Mouse (Mus musculus) forebrain, embryonic 14.5 days (tissue): ENCODE data around the gene Uck1. TPM values are rescaled to one million over a fixed set of nuclear protein-coding genes. Genes with fewer than 3 reads are reported as not detected.

Experiments used
- ATAC-seq: fragments of 200-750 bp; cut with Nextera tagmentation; 2 replicates; pipeline ENCODE4 v1.8.0; 2017; ENCODE audit warnings: mild to moderate bottlenecking, moderate library complexity
- DNase-seq: peaks from one replicate; pipeline ENCODE4 v3.0.0-alpha.2; 2015; ENCODE audit warnings: low spot score
- H3K27ac ChIP-seq: fragments of 300-500 bp; sonication (generic); 2 replicates; pipeline ENCODE4 v1.5.1; 2014; ENCODE audit warnings: low read depth, mild to moderate bottlenecking, control low read depth, low read length, moderate library complexity
- H3K27me3 ChIP-seq: fragments of 300-500 bp; sonication (generic); replicated peaks from 2 replicates; pipeline ENCODE4 v1.6.1; 2014; ENCODE audit warnings: low read length, control low read depth, mixed read lengths; ENCODE audit not compliant: control insufficient read depth, insufficient read depth
- H3K36me3 ChIP-seq: fragments of 300-500 bp; sonication (generic); 2 replicates; pipeline ENCODE4 v1.6.1; 2014; ENCODE audit warnings: low read length, control low read depth; ENCODE audit not compliant: control insufficient read depth, insufficient read depth
- H3K4me1 ChIP-seq: fragments of 300-500 bp; sonication (generic); 2 replicates; pipeline ENCODE4 v1.6.1; 2014; ENCODE audit warnings: antibody characterized with exemption, low read length, control low read depth; ENCODE audit not compliant: control insufficient read depth, insufficient read depth
- H3K4me2 ChIP-seq: fragments of 300-500 bp; sonication (generic); 2 replicates; pipeline ENCODE4 v1.6.1; 2014; ENCODE audit warnings: mild to moderate bottlenecking, control low read depth, low read length
- H3K4me3 ChIP-seq: fragments of 300-500 bp; sonication (generic); 2 replicates; pipeline ENCODE4 v1.5.1; 2014; ENCODE audit warnings: low read depth, low read length, control low read depth
- H3K9ac ChIP-seq: fragments of 300-500 bp; sonication (generic); 2 replicates; pipeline ENCODE4 v1.6.1; 2014; ENCODE audit warnings: mild to moderate bottlenecking, low read length, control low read depth, moderate library complexity
- H3K9me3 ChIP-seq: fragments of 300-500 bp; sonication (generic); replicated peaks from 2 replicates; pipeline ENCODE4 v1.6.1; 2016; ENCODE audit warnings: low read length, control low read depth, mixed read lengths; ENCODE audit not compliant: control insufficient read depth
- WGBS: fragments of 180-500 bp; shearing (Covaris S2); extraction: QIAGEN DNeasy Blood & Tissue Kit; methylation state at CpG from one replicate; pipeline ENCODE4 v1.1.7; 2014; 5-methylcytosine and 5-hydroxymethylcytosine counted together
- polyA plus RNA-seq: library from polyadenylated mRNA; unstranded; fragments of >200 nt; fragmentation: Nextera tagmentation; extraction: Ambion mirVana; gene quantifications from 2 replicates; pipeline ENCODE4 v1.2.1, GENCODE M21; 2014

Gene Uck1
- polyA plus RNA-seq, 1 experiment from 2014 or later, result 84.2 TPM

GRCm38 (mm10) chr2:32218113-32218512 lies 41.8 kb downstream of the Uck1 start:
- H3K9me3 ChIP-seq, result no peaks in the 10 kb centered on the region
- no peak for DNase-seq
- H3K27me3 ChIP-seq, result no peaks in the 10 kb centered on the region
- no peaks in the 10 kb centered on the region for H3K4me1 ChIP-seq
- H3K4me2 ChIP-seq, result no peak overlapping the region
- no peak overlapping the region for H3K27ac ChIP-seq
- no peak overlapping the region for H3K9ac ChIP-seq
- 91% methylated on average over 5 of the region's 5 CpGs for WGBS
- ATAC-seq, result no peak
- H3K4me3 ChIP-seq, result no peak overlapping the region
- peaks cover 100% of the 10 kb centered on the region for H3K36me3 ChIP-seq

- WGBS, result 76% methylated on average over 8 of the region's 8 CpGs
- H3K9ac ChIP-seq, result no peak overlapping the region
Measured at GRCm38 (mm10) chr2:32217656-32218055, 42.3 kb downstream of the Uck1 start.

DNA sequence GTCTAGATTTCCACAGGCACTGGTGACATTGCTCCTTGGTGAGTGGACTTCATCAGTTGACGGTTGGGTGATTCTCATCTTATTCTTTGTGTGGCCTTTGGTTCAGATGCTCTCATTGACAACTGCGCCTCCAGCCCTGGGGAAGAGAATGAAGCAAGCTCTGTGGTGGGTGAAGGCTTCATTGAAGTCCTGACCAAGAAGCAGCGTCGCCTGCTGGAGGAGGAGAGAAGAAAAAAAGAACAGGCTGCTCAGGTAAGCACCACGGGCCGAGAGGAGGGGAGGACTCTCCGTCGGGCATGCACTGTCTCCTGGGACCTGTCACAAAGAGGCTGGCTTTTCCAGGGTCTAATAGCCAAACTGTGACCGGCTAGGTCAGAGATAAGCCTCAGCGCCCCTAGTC lies 43.5 kb downstream of the Uck1 start:
- no peaks in the 10 kb centered on the region for H3K27me3 ChIP-seq
- no peak overlapping the region for H3K4me2 ChIP-seq
- no peaks in the 10 kb centered on the region for H3K4me1 ChIP-seq
- H3K27ac ChIP-seq, result no peak overlapping the region
- no peak overlapping the region for H3K9ac ChIP-seq
- no peaks in the 10 kb centered on the region for H3K9me3 ChIP-seq
- ATAC-seq (no peak), DNase-seq (no peak)
- 85% methylated on average over 10 of the region's 10 CpGs for WGBS
- peaks cover 100% of the 10 kb centered on the region for H3K36me3 ChIP-seq
- H3K4me3 ChIP-seq, result no peak overlapping the region

More at GRCm38 (mm10) chr2:32217656-32218055, 42.3 kb downstream of the Uck1 start:
- no peak for ATAC-seq
- Histone ChIP-seq H3K27me3 (no peaks in the 10 kb centered on the region), H3K9me3 (no peaks in the 10 kb centered on the region), H3K36me3 (peaks cover 100% of the 10 kb centered on the region), H3K4me3 (no peak overlapping the region), H3K4me2 (no peak overlapping the region), H3K27ac (no peak overlapping the region), H3K4me1 (no peaks in the 10 kb centered on the region)
- DNase-seq, result no peak

DNA sequence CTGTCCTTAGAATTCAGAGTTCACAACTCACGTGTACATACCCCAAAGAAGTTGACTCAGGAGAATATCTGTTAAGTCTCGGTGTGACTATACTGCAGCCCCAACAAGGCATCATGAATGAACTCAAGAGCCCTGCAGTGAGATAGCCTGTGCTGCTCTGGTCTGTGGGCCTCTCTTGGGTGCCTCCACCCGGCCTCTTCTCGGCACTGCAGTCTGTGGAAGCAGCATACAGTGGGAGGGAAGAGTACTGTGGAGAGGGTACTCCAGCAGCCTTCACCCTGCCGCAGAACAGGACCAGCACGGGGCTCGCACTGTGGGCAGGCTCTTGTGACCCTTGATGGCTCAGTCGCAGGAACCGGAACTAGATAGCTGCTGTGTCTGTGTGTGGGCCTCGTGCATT lies 44.4 kb downstream of the Uck1 start:
- H3K4me1 ChIP-seq, result no peaks in the 10 kb centered on the region
- ATAC-seq, result no peak

GRCm38 (mm10) chr2:32213000-32213399 lies 47.0 kb downstream of the Uck1 start:
- no peaks in the 10 kb centered on the region for H3K4me1 ChIP-seq
- peak; percentile 19 for DNase-seq

More for the DNA sequence above, 44.4 kb downstream of the Uck1 start:
- Histone ChIP-seq H3K9ac (no peak overlapping the region), H3K36me3 (peaks cover 100% of the 10 kb centered on the region), H3K4me3 (no peak overlapping the region), H3K27ac (no peak overlapping the region), H3K27me3 (no peaks in the 10 kb centered on the region), H3K4me2 (no peak overlapping the region), H3K9me3 (no peaks in the 10 kb centered on the region)
- WGBS, result 92% methylated on average over 10 of the region's 10 CpGs
- DNase-seq, result no peak

GRCm38 (mm10) chr2:32211689-32212088 lies 48.3 kb downstream of the Uck1 start:
- WGBS, result 93% methylated on average over 8 of the region's 8 CpGs
- no peak for ATAC-seq

More at GRCm38 (mm10) chr2:32213000-32213399, 47.0 kb downstream of the Uck1 start:
- Histone ChIP-seq H3K27ac (0 out of 2 replicates have a peak overlapping the region, but pooled peaks have one; percentile 27), H3K27me3 (no peaks in the 10 kb centered on the region), H3K4me2 (no peak overlapping the region), H3K36me3 (peaks cover 99% of the 10 kb centered on the region), H3K9me3 (no peaks in the 10 kb centered on the region), H3K9ac (no peak overlapping the region), H3K4me3 (no peak overlapping the region)
- ATAC-seq, result no peak
- WGBS, result 60% methylated on average over 10 of the region's 10 CpGs

GRCm38 (mm10) chr2:32207682-32208081 lies 52.3 kb downstream of the Uck1 start:
- Histone ChIP-seq H3K9me3 (no peaks in the 10 kb centered on the region), H3K27me3 (no peaks in the 10 kb centered on the region), H3K4me3 (no peak overlapping the region), H3K9ac (no peak overlapping the region), H3K4me1 (no peaks in the 10 kb centered on the region), H3K36me3 (peaks cover 99% of the 10 kb centered on the region), H3K27ac (no peak overlapping the region), H3K4me2 (no peak overlapping the region)
- ATAC-seq (no peak), DNase-seq (no peak)
- WGBS, result 96% methylated on average over 1 of the region's 1 CpGs

More at GRCm38 (mm10) chr2:32211689-32212088, 48.3 kb downstream of the Uck1 start:
- Histone ChIP-seq H3K36me3 (peaks cover 99% of the 10 kb centered on the region), H3K4me1 (no peaks in the 10 kb centered on the region), H3K27ac (no peak overlapping the region), H3K9me3 (no peaks in the 10 kb centered on the region), H3K27me3 (no peaks in the 10 kb centered on the region), H3K4me3 (no peak overlapping the region), H3K9ac (no peak overlapping the region), H3K4me2 (no peak overlapping the region)
- DNase-seq, result no peak

Other genes with a start within 250 kb of the Uck1 start
- 0.34 and 0.66 TPM in 2 replicates for gene Fam78a, start 175.3 kb downstream of the Uck1 start, polyA plus RNA-seq
- 11.3 and 16.1 TPM in 2 replicates for gene Plpp7, start 164.6 kb downstream of the Uck1 start, polyA plus RNA-seq
- 53.3 and 62.4 TPM in 2 replicates for gene Prrc2b, start 109.1 kb downstream of the Uck1 start, polyA plus RNA-seq
- 22.3 and 27.1 TPM in 2 replicates for gene Pomt1, start 23.6 kb downstream of the Uck1 start, polyA plus RNA-seq
- gene Golga2, start 27.2 kb upstream of the Uck1 start, polyA plus RNA-seq, result 15.5 and 20.6 TPM in 2 replicates
- 186 and 243 TPM in 2 replicates for gene Swi5, start 27.9 kb upstream of the Uck1 start, polyA plus RNA-seq
- gene Ciz1, start 92.2 kb upstream of the Uck1 start, polyA plus RNA-seq, result 37.3 and 48.0 TPM in 2 replicates
- 28.2 and 42.8 TPM in 2 replicates for gene Dnm1, start 93.2 kb upstream of the Uck1 start, polyA plus RNA-seq
- 86.9 and 98.4 TPM in 2 replicates for gene 1110008P14Rik, start 121.8 kb upstream of the Uck1 start, polyA plus RNA-seq
- gene Lcn2, start 128.1 kb upstream of the Uck1 start, polyA plus RNA-seq, result 0.25 and 0.32 TPM in 2 replicates
- 42.2 and 44.8 TPM in 2 replicates for gene Ptges2, start 135.7 kb upstream of the Uck1 start, polyA plus RNA-seq
- gene Naif1, start 190.3 kb upstream of the Uck1 start, polyA plus RNA-seq, result 5.3 and 5.4 TPM in 2 replicates
- 30.4 and 34.2 TPM in 2 replicates for gene Slc25a25, start 191.3 kb upstream of the Uck1 start, polyA plus RNA-seq